Mouse (Mus musculus): ENCODE measurements at regions not wholly inside any gene's neighbourhood (a gene's known extent, or its start where the extent isn't known, plus 50 kb on each side); places are given as distances from the start of the nearest gene placed in this dataset.

DNA sequence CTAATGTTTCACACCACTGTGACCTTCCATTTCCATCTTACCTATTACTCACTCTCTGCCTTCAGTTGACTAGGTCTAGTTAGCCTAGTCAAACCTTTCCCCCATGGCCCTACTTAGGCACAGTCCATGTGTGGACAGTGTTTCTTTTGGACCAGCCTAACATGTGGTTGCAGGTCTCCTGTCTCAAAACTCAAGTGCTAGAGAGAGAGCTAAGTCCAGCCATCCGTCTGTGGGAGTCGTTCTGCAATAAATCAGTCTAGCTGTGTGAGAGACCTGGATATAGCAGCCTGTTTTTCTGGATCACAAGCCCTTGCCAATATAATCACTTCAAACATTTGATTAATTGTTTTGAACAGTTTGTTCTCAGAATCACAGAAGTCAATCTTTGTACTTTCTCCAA is 57.2 kb upstream of the Arhgef26 start:
- H3K4me1 ChIP-seq (replicated peaks) = no peaks in the 10 kb centered on the region
- H3K27ac ChIP-seq = no peak overlapping the region
- 88% methylated on average over 2 of the region's 2 CpGs for WGBS

More for the DNA sequence above, 57.2 kb upstream of the Arhgef26 start:
- Histone ChIP-seq H3K27me3 (no peaks in the 10 kb centered on the region), H3K36me3 (no peaks in the 10 kb centered on the region), H3K4me3 (no peak overlapping the region), H3K4me2 (no peak overlapping the region), H3K9me3 (no peaks in the 10 kb centered on the region), H3K9ac (no peak overlapping the region)
- no peak for ATAC-seq (ENCODE audit: low FRiP score)

Measured in hindbrain, embryonic 13.5 days (tissue).